Mouse (Mus musculus) lung, postnatal 0 days (tissue): ENCODE measurements around the gene Tnfsf15. TPM values are rescaled to one million over a fixed set of nuclear protein-coding genes. Genes with fewer than 3 reads are reported as not detected.
A peak's percentile ranks its signal among the peaks of the same experiment; 100 is the strongest.

ENCODE experiments used
- ATAC-seq: fragments of 200-750 bp; cut with Nextera tagmentation; 2 replicates; pipeline ENCODE4 v1.8.0; 2017; ENCODE audit warnings: moderate library complexity
- DNase-seq: peaks from one replicate; pipeline ENCODE4 v3.0.0-alpha.2; 2016; ENCODE audit warnings: low spot score
- H3K27ac ChIP-seq: fragments of 300-500 bp; sonication (generic); 2 replicates; pipeline ENCODE4 v1.5.1; 2014; ENCODE audit warnings: antibody characterized with exemption, mild to moderate bottlenecking, low read length, mixed read lengths
- H3K27me3 ChIP-seq: fragments of 300-500 bp; sonication (generic); replicated peaks from 2 replicates; pipeline ENCODE4 v1.6.1; 2014; ENCODE audit warnings: low read length, mixed read lengths; ENCODE audit not compliant: insufficient read depth
- H3K36me3 ChIP-seq: fragments of 300-500 bp; sonication (generic); 2 replicates; pipeline ENCODE4 v1.6.1; 2014; ENCODE audit warnings: low read length, mixed read lengths; ENCODE audit not compliant: insufficient read depth
- H3K4me1 ChIP-seq: fragments of 300-500 bp; sonication (generic); 2 replicates; pipeline ENCODE4 v1.6.1; 2014; ENCODE audit warnings: antibody characterized with exemption, low read depth, low read length, mixed read lengths; ENCODE audit not compliant: insufficient read depth
- H3K4me2 ChIP-seq: fragments of 300-500 bp; sonication (generic); replicated peaks from 2 replicates; pipeline ENCODE4 v1.6.1; 2014; ENCODE audit warnings: low read depth, mild to moderate bottlenecking, low read length, moderate library complexity, mixed read lengths
- H3K4me3 ChIP-seq: fragments of 300-500 bp; sonication (generic); 2 replicates; pipeline ENCODE4 v1.5.1; 2014; ENCODE audit warnings: low read depth, low read length
- H3K9ac ChIP-seq: fragments of 300-500 bp; sonication (generic); replicated peaks from 2 replicates; pipeline ENCODE4 v1.6.1; 2014; ENCODE audit warnings: low read depth, mild to moderate bottlenecking
- H3K9me3 ChIP-seq: fragments of 300-500 bp; sonication (generic); 2 replicates; pipeline ENCODE4 v1.6.1; 2016; ENCODE audit warnings: low read length, mixed read lengths
- CTCF ChIP-seq: IDR thresholded peaks from 2 replicates; pipeline ENCODE4 v1.5.1; 2016; ENCODE audit warnings: antibody characterized with exemption, mild to moderate bottlenecking
- EP300 ChIP-seq: IDR thresholded peaks from 2 replicates; pipeline ENCODE4 v1.6.1; 2016; ENCODE audit warnings: antibody characterized with exemption, mild to moderate bottlenecking, control low read depth
- WGBS: fragments of 180-500 bp; shearing (Covaris S2); extraction: QIAGEN DNeasy Blood & Tissue Kit; methylation state at CpG from one replicate; pipeline ENCODE4 v1.1.7; 2014; 5-methylcytosine and 5-hydroxymethylcytosine counted together
- polyA plus RNA-seq: library from polyadenylated mRNA; unstranded; fragments of >200 nt; fragmentation: Nextera tagmentation; extraction: Ambion mirVana; gene quantifications from 2 replicates; pipeline ENCODE4 v1.2.1, GENCODE M21; 2015

The Tnfsf15 gene
- 1.0 and 1.4 TPM in 2 replicates for polyA plus RNA-seq

- no peak for TF ChIP-seq CTCF
- no peak for TF ChIP-seq EP300
- H3K36me3 ChIP-seq = no peaks in the 10 kb centered on the region
- DNase-seq (peak; percentile 78), ATAC-seq (peak; percentile 67)
- peaks cover 15% of the 10 kb centered on the region; the same call in 1 of the 2 replicates for H3K4me1 ChIP-seq
- peak within 1 kb of the TSS; percentile 12; the same call in 1 of the 2 replicates for H3K4me3 ChIP-seq
- no peaks in the 10 kb centered on the region for H3K27me3 ChIP-seq
- H3K27ac ChIP-seq = peak within 1 kb of the TSS; percentile 71
- no peak within 1 kb of the TSS for H3K9ac ChIP-seq
- peak within 1 kb of the TSS; percentile 47 for H3K4me2 ChIP-seq
- 9% methylated on average over 8 of the region's 8 CpGs for WGBS
- no peaks in the 10 kb centered on the region for H3K9me3 ChIP-seq
These were observed at the start of gene Tnfsf15 for GRCm38 (mm10) chr4:63744693-63745171. Tnfsf15 (minus strand) TSS chr4:63745113.

GRCm38 (mm10) chr4:63792328-63792727 is 47.4 kb upstream of the Tnfsf15 start:
- Histone ChIP-seq H3K4me1 (no peaks in the 10 kb centered on the region), H3K4me2 (no peak overlapping the region), H3K36me3 (no peaks in the 10 kb centered on the region), H3K9ac (no peak overlapping the region), H3K4me3 (no peak overlapping the region), H3K27me3 (no peaks in the 10 kb centered on the region), H3K9me3 (no peaks in the 10 kb centered on the region), H3K27ac (no peak overlapping the region)
- no peak for DNase-seq
- TF ChIP-seq EP300 (no peak), CTCF (no peak)
- WGBS = 87% methylated on average over 3 of the region's 3 CpGs
- no peak for ATAC-seq

- H3K4me3 ChIP-seq = no peak overlapping the region
- no peak for ATAC-seq
- no peaks in the 10 kb centered on the region for H3K27me3 ChIP-seq
- peak; percentile 10 for DNase-seq
- TF ChIP-seq EP300 (no peak), CTCF (no peak)
- H3K27ac ChIP-seq = no peak overlapping the region
- no peaks in the 10 kb centered on the region for H3K36me3 ChIP-seq
- no peak overlapping the region for H3K9ac ChIP-seq
- no peak overlapping the region for H3K4me2 ChIP-seq
- no peaks in the 10 kb centered on the region for H3K4me1 ChIP-seq
- WGBS = 19% methylated on average over 2 of the region's 2 CpGs
- no peaks in the 10 kb centered on the region for H3K9me3 ChIP-seq
These were observed 40.6 kb upstream of the Tnfsf15 start for GRCm38 (mm10) chr4:63785466-63785865.

- Histone ChIP-seq H3K4me1 (no peaks in the 10 kb centered on the region), H3K4me2 (no peak overlapping the region), H3K27me3 (no peaks in the 10 kb centered on the region), H3K9ac (no peak overlapping the region), H3K4me3 (no peak overlapping the region), H3K36me3 (no peaks in the 10 kb centered on the region), H3K9me3 (no peaks in the 10 kb centered on the region), H3K27ac (no peak overlapping the region)
- ATAC-seq = no peak
- WGBS = 61% methylated on average over 5 of the region's 5 CpGs
- DNase-seq = no peak
- no peak for TF ChIP-seq EP300
- no peak for TF ChIP-seq CTCF
These were observed 38.9 kb upstream of the Tnfsf15 start for GRCm38 (mm10) chr4:63783826-63784225.

- Histone ChIP-seq H3K9ac (no peak overlapping the region), H3K36me3 (no peaks in the 10 kb centered on the region), H3K4me1 (no peaks in the 10 kb centered on the region), H3K4me3 (no peak overlapping the region), H3K27ac (no peak overlapping the region), H3K9me3 (no peaks in the 10 kb centered on the region), H3K27me3 (no peaks in the 10 kb centered on the region), H3K4me2 (no peak overlapping the region)
- DNase-seq = peak; percentile 46
- WGBS = 65% methylated on average over 7 of the region's 7 CpGs
- no peak for ATAC-seq
- TF ChIP-seq CTCF (peak; percentile 55), EP300 (no peak)
These were observed 38.2 kb upstream of the Tnfsf15 start for GRCm38 (mm10) chr4:63782970-63783613.

- H3K4me3 ChIP-seq = no peak overlapping the region
- TF ChIP-seq EP300 (no peak), CTCF (no peak)
- no peaks in the 10 kb centered on the region for H3K36me3 ChIP-seq
- WGBS = 73% methylated on average over 8 of the region's 8 CpGs
- DNase-seq (no peak), ATAC-seq (no peak)
- no peak overlapping the region for H3K9ac ChIP-seq
- H3K4me1 ChIP-seq = no peaks in the 10 kb centered on the region
- H3K9me3 ChIP-seq = no peaks in the 10 kb centered on the region
- no peaks in the 10 kb centered on the region for H3K27me3 ChIP-seq
- no peak overlapping the region for H3K4me2 ChIP-seq
- no peak overlapping the region for H3K27ac ChIP-seq
These were observed 32.3 kb upstream of the Tnfsf15 start for GRCm38 (mm10) chr4:63777223-63777622.
